Mouse (Mus musculus) limb, embryonic 11.5 days (tissue): ENCODE results near the gene Fut8. TPM values are rescaled to one million over a fixed set of nuclear protein-coding genes. Genes with fewer than 3 reads are reported as not detected.

Experiments used
- ATAC-seq: fragments of 200-750 bp; cut with Nextera tagmentation; 2 replicates; pipeline ENCODE4 v1.8.0; 2017; ENCODE audit warnings: low read depth; ENCODE audit not compliant: insufficient number of reproducible peaks, low FRiP score, low TSS enrichment
- DNase-seq: peaks from one replicate; pipeline ENCODE4 v3.0.0-alpha.2; 2015; ENCODE audit warnings: low spot score
- H3K27ac ChIP-seq: fragments of 300-500 bp; sonication (generic); replicated peaks from 2 replicates; pipeline ENCODE4 v1.5.1; 2014; ENCODE audit warnings: low read depth, mild to moderate bottlenecking, low read length
- H3K27me3 ChIP-seq: fragments of 300-500 bp; sonication (generic); 2 replicates; pipeline ENCODE4 v1.6.1; 2014; ENCODE audit warnings: mild to moderate bottlenecking, low read length, mixed read lengths; ENCODE audit not compliant: control insufficient read depth, insufficient read depth
- H3K36me3 ChIP-seq: fragments of 300-500 bp; sonication (generic); 2 replicates; pipeline ENCODE4 v1.6.1; 2014; ENCODE audit warnings: mild to moderate bottlenecking, low read length, moderate library complexity, mixed read lengths; ENCODE audit not compliant: control insufficient read depth, insufficient read depth
- H3K4me1 ChIP-seq: fragments of 300-500 bp; sonication (generic); 2 replicates; pipeline ENCODE4 v1.6.1; 2014; ENCODE audit warnings: low read length, mixed read lengths; ENCODE audit not compliant: control insufficient read depth, insufficient read depth
- H3K4me2 ChIP-seq: fragments of 300-500 bp; sonication (generic); 2 replicates; pipeline ENCODE4 v1.6.1; 2014; ENCODE audit warnings: low read depth, mild to moderate bottlenecking, moderate library complexity; ENCODE audit not compliant: severe bottlenecking
- H3K4me3 ChIP-seq: fragments of 300-500 bp; sonication (generic); 2 replicates; pipeline ENCODE4 v1.5.1; 2014; ENCODE audit warnings: low read depth, low read length
- H3K9ac ChIP-seq: fragments of 300-500 bp; sonication (generic); 2 replicates; pipeline ENCODE4 v1.6.1; 2014; ENCODE audit warnings: mild to moderate bottlenecking, low read length
- H3K9me3 ChIP-seq: fragments of 300-500 bp; sonication (generic); 2 replicates; pipeline ENCODE4 v1.6.1; 2016; ENCODE audit warnings: low read length; ENCODE audit not compliant: control insufficient read depth
- WGBS: fragments of 180-500 bp; shearing (Covaris S2); extraction: QIAGEN DNeasy Blood & Tissue Kit; methylation state at CpG from one replicate; pipeline ENCODE4 v1.1.7; 2014; 5-methylcytosine and 5-hydroxymethylcytosine counted together
- polyA plus RNA-seq: library from polyadenylated mRNA; unstranded; fragments of >200 nt; fragmentation: Nextera tagmentation; extraction: Ambion mirVana; gene quantifications from 2 replicates; pipeline ENCODE4 v1.2.1, GENCODE M21; 2014

The Fut8 gene
- polyA plus RNA-seq, 1 experiment from 2014 or later: 22.9 TPM

GRCm38 (mm10) chr12:77302011-77302410 is 64.1 kb downstream of the Fut8 start:
- no peaks in the 10 kb centered on the region for H3K9me3 ChIP-seq
- no peaks in the 10 kb centered on the region for H3K4me1 ChIP-seq
- WGBS: 96% methylated on average over 1 of the region's 1 CpGs
- H3K27ac ChIP-seq: no peak overlapping the region
- no peak overlapping the region for H3K9ac ChIP-seq
- no peaks in the 10 kb centered on the region for H3K27me3 ChIP-seq
- no peaks in the 10 kb centered on the region for H3K36me3 ChIP-seq
- ATAC-seq (no peak), DNase-seq (no peak)
- H3K4me3 ChIP-seq: no peak overlapping the region
- H3K4me2 ChIP-seq: no peak overlapping the region

GRCm38 (mm10) chr12:77303367-77303766 is 65.4 kb downstream of the Fut8 start:
- H3K27me3 ChIP-seq: no peaks in the 10 kb centered on the region
- no peak overlapping the region for H3K4me2 ChIP-seq
- H3K4me3 ChIP-seq: no peak overlapping the region
- no peaks in the 10 kb centered on the region for H3K4me1 ChIP-seq
- no peak overlapping the region for H3K9ac ChIP-seq
- no peak for ATAC-seq
- no peak for DNase-seq
- no peaks in the 10 kb centered on the region for H3K36me3 ChIP-seq
- H3K9me3 ChIP-seq: no peaks in the 10 kb centered on the region
- H3K27ac ChIP-seq: no peak overlapping the region

- H3K4me1 ChIP-seq: no peaks in the 10 kb centered on the region
- no peak overlapping the region for H3K4me2 ChIP-seq
- no peak overlapping the region for H3K27ac ChIP-seq
- H3K9me3 ChIP-seq: no peaks in the 10 kb centered on the region
- H3K36me3 ChIP-seq: no peaks in the 10 kb centered on the region
- no peaks in the 10 kb centered on the region for H3K27me3 ChIP-seq
- H3K9ac ChIP-seq: no peak overlapping the region
- no peak for ATAC-seq
- no peak for DNase-seq
- no peak overlapping the region for H3K4me3 ChIP-seq
- 79% methylated on average over 3 of the region's 3 CpGs for WGBS
These were observed 67.6 kb downstream of the Fut8 start for GRCm38 (mm10) chr12:77305502-77305901.

- Histone ChIP-seq H3K27me3 (no peaks in the 10 kb centered on the region), H3K4me3 (no peak overlapping the region), H3K9me3 (no peaks in the 10 kb centered on the region), H3K9ac (no peak overlapping the region), H3K4me1 (no peaks in the 10 kb centered on the region), H3K4me2 (no peak overlapping the region), H3K36me3 (no peaks in the 10 kb centered on the region), H3K27ac (no peak overlapping the region)
- WGBS: 56% methylated on average over 3 of the region's 3 CpGs
- ATAC-seq: no peak
- no peak for DNase-seq
These were observed 68.9 kb downstream of the Fut8 start for GRCm38 (mm10) chr12:77306759-77307314.

- Histone ChIP-seq H3K36me3 (no peaks in the 10 kb centered on the region), H3K4me1 (no peaks in the 10 kb centered on the region), H3K4me3 (no peak overlapping the region), H3K27me3 (no peaks in the 10 kb centered on the region), H3K4me2 (no peak overlapping the region), H3K9ac (no peak overlapping the region), H3K9me3 (no peaks in the 10 kb centered on the region), H3K27ac (no peak overlapping the region)
- ATAC-seq: no peak
- DNase-seq: no peak
These were observed 71.6 kb downstream of the Fut8 start for GRCm38 (mm10) chr12:77309507-77309906.

GRCm38 (mm10) chr12:77313502-77313901 is 75.6 kb downstream of the Fut8 start:
- Histone ChIP-seq H3K4me3 (no peak overlapping the region), H3K9ac (no peak overlapping the region), H3K36me3 (no peaks in the 10 kb centered on the region), H3K9me3 (no peaks in the 10 kb centered on the region), H3K27ac (no peak overlapping the region), H3K27me3 (no peaks in the 10 kb centered on the region), H3K4me1 (no peaks in the 10 kb centered on the region), H3K4me2 (no peak overlapping the region)
- DNase-seq (no peak), ATAC-seq (no peak)

- Histone ChIP-seq H3K4me3 (no peak overlapping the region), H3K4me2 (no peak overlapping the region), H3K9me3 (no peaks in the 10 kb centered on the region), H3K9ac (no peak overlapping the region), H3K27ac (no peak overlapping the region), H3K4me1 (no peaks in the 10 kb centered on the region), H3K36me3 (no peaks in the 10 kb centered on the region), H3K27me3 (no peaks in the 10 kb centered on the region)
- DNase-seq: no peak
- 68% methylated on average over 3 of the region's 3 CpGs for WGBS
- no peak for ATAC-seq
These were observed 86.2 kb downstream of the Fut8 start for GRCm38 (mm10) chr12:77324142-77324541.

- no peak overlapping the region for H3K27ac ChIP-seq
- H3K9me3 ChIP-seq: no peaks in the 10 kb centered on the region
- H3K4me3 ChIP-seq: no peak overlapping the region
- 93% methylated on average over 1 of the region's 1 CpGs for WGBS
- no peaks in the 10 kb centered on the region for H3K36me3 ChIP-seq
- ATAC-seq (no peak), DNase-seq (no peak)
- H3K4me2 ChIP-seq: no peak overlapping the region
- H3K4me1 ChIP-seq: no peaks in the 10 kb centered on the region
- no peaks in the 10 kb centered on the region for H3K27me3 ChIP-seq
- no peak overlapping the region for H3K9ac ChIP-seq
These were observed 108.6 kb downstream of the Fut8 start for GRCm38 (mm10) chr12:77346521-77346920.

- DNase-seq (no peak), ATAC-seq (no peak)
- Histone ChIP-seq H3K4me3 (no peak overlapping the region), H3K4me1 (no peaks in the 10 kb centered on the region), H3K9me3 (no peaks in the 10 kb centered on the region), H3K9ac (no peak overlapping the region), H3K27me3 (no peaks in the 10 kb centered on the region), H3K27ac (no peak overlapping the region), H3K36me3 (no peaks in the 10 kb centered on the region), H3K4me2 (no peak overlapping the region)
These were observed 111.6 kb downstream of the Fut8 start for GRCm38 (mm10) chr12:77349543-77349942.
